Mouse (Mus musculus) limb, embryonic 14.5 days (tissue): ENCODE results near the gene Dusp6. TPM values are rescaled to one million over a fixed set of nuclear protein-coding genes. Genes with fewer than 3 reads are reported as not detected.

Source experiments
- ATAC-seq: fragments of 200-750 bp; cut with Nextera tagmentation; 2 replicates; pipeline ENCODE4 v1.8.0; 2017; ENCODE audit warnings: low read depth, moderate number of reproducible peaks, moderate TSS enrichment; ENCODE audit not compliant: low FRiP score
- DNase-seq: peaks from one replicate; pipeline ENCODE4 v3.0.0-alpha.2; 2015; ENCODE audit warnings: low spot score
- H3K27ac ChIP-seq: fragments of 300-500 bp; sonication (generic); replicated peaks from 2 replicates; pipeline ENCODE4 v1.5.1; 2014; ENCODE audit warnings: low read depth, mild to moderate bottlenecking, low read length, moderate library complexity, mixed read lengths
- H3K27me3 ChIP-seq: fragments of 300-500 bp; sonication (generic); 2 replicates; pipeline ENCODE4 v1.6.1; 2014; ENCODE audit warnings: low read length, mixed read lengths; ENCODE audit not compliant: control insufficient read depth, insufficient read depth
- H3K36me3 ChIP-seq: fragments of 300-500 bp; sonication (generic); 2 replicates; pipeline ENCODE4 v1.6.1; 2014; ENCODE audit warnings: mild to moderate bottlenecking, low read length, moderate library complexity, mixed read lengths; ENCODE audit not compliant: control insufficient read depth, insufficient read depth
- H3K4me1 ChIP-seq: fragments of 300-500 bp; sonication (generic); 2 replicates; pipeline ENCODE4 v1.6.1; 2014; ENCODE audit warnings: antibody characterized with exemption, low read length, mixed read lengths; ENCODE audit not compliant: control insufficient read depth, insufficient read depth
- H3K4me2 ChIP-seq: fragments of 300-500 bp; sonication (generic); replicated peaks from 2 replicates; pipeline ENCODE4 v1.6.1; 2014; ENCODE audit warnings: low read depth, mild to moderate bottlenecking, low read length, moderate library complexity; ENCODE audit not compliant: severe bottlenecking
- H3K4me3 ChIP-seq: fragments of 300-500 bp; sonication (generic); replicated peaks from 2 replicates; pipeline ENCODE4 v1.5.1; 2014; ENCODE audit warnings: low read length
- H3K9ac ChIP-seq: fragments of 300-500 bp; sonication (generic); 2 replicates; pipeline ENCODE4 v1.6.1; 2014; ENCODE audit warnings: mild to moderate bottlenecking, low read depth, low read length, moderate library complexity; ENCODE audit not compliant: severe bottlenecking
- H3K9me3 ChIP-seq: fragments of 300-500 bp; sonication (generic); 2 replicates; pipeline ENCODE4 v1.6.1; 2016; ENCODE audit warnings: low read length; ENCODE audit not compliant: control insufficient read depth
- POLR2A ChIP-seq: fragments of 200-500 bp; IDR thresholded peaks from 2 replicates; pipeline ENCODE4 v1.8.0; 2012; ENCODE audit warnings: inconsistent platforms, mild to moderate bottlenecking, moderate library complexity, borderline replicate concordance; ENCODE audit not compliant: insufficient read depth, insufficient read length; ENCODE audit errors: extremely low read depth
- WGBS: fragments of 180-500 bp; shearing (Covaris S2); extraction: QIAGEN DNeasy Blood & Tissue Kit; methylation state at CpG from one replicate; pipeline ENCODE4 v1.1.7; 2014; 5-methylcytosine and 5-hydroxymethylcytosine counted together
- polyA plus RNA-seq, 2 experiments: library from polyadenylated mRNA; depleted of rRNA in 1 of 2; stranded (reverse) in 1 of 2; unstranded in 1 of 2; fragments of >200 nt; fragmentation: Nextera tagmentation in 1 of 2; extraction: Ambion mirVana in 1 of 2; gene quantifications; 2 replicates each; pipeline versions ENCODE4 v1.2.1 to v1.2.3; 2012 to 2014

Gene Dusp6
- polyA plus RNA-seq, 2 experiments, result 60.2 to 67.7 TPM

DNA sequence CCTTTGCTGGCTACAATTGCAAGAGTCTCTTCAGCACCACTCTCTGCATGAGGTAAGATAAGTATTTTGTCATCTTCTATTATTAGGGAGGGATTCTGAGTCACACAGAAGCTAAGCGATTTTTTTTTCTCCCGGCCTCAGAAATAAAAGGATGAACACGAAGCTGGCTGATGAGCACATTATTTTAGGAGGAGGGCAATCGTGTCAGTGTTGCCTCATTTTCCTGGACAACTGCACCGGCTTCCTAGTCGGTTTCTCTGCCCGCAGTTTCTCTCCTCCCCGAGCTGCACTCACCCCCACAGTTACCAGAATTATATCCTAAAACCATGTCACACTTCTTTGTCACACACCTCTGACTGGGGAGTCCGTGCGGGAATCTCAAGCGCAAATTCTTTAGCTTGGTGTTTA is 12.2 kb upstream of the Dusp6 start:
- 77% methylated on average over 11 of the region's 11 CpGs for WGBS

DNA sequence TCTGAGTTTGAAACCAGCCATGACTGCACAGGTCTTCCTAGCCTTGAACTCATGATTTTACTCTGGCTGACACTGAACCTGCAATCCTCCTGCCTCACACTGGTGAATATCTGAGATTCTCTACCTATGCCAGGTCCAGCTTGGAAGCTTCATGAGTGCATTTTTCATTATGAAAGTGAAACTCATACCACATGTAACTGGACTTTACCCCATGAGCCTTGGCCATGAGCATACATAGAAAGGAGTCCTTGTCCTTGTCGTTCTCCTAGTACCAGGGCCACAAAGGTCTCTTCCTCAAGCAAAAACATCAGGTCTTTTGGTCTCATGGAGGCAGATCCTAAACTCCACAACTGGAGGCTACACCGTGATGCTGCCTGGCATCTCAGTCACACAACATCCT is 9.6 kb upstream of the Dusp6 start:
- Histone ChIP-seq H3K4me2 (no peak overlapping the region), H3K36me3 (no peaks in the 10 kb centered on the region), H3K27me3 (no peaks in the 10 kb centered on the region), H3K27ac (no peak overlapping the region), H3K9ac (no peak overlapping the region), H3K9me3 (no peaks in the 10 kb centered on the region), H3K4me3 (no peak overlapping the region), H3K4me1 (no peaks in the 10 kb centered on the region)
- DNase-seq (no peak), ATAC-seq (no peak)
- TF ChIP-seq POLR2A, result no peak
- 89% methylated on average over 2 of the region's 2 CpGs for WGBS

More for the DNA sequence above, 12.2 kb upstream of the Dusp6 start:
- DNase-seq (no peak), ATAC-seq (no peak)
- TF ChIP-seq POLR2A, result no peak
- Histone ChIP-seq H3K9ac (no peak overlapping the region), H3K4me3 (no peak overlapping the region), H3K4me1 (no peaks in the 10 kb centered on the region), H3K4me2 (no peak overlapping the region), H3K36me3 (no peaks in the 10 kb centered on the region), H3K27ac (no peak overlapping the region), H3K27me3 (no peaks in the 10 kb centered on the region), H3K9me3 (no peaks in the 10 kb centered on the region)

DNA sequence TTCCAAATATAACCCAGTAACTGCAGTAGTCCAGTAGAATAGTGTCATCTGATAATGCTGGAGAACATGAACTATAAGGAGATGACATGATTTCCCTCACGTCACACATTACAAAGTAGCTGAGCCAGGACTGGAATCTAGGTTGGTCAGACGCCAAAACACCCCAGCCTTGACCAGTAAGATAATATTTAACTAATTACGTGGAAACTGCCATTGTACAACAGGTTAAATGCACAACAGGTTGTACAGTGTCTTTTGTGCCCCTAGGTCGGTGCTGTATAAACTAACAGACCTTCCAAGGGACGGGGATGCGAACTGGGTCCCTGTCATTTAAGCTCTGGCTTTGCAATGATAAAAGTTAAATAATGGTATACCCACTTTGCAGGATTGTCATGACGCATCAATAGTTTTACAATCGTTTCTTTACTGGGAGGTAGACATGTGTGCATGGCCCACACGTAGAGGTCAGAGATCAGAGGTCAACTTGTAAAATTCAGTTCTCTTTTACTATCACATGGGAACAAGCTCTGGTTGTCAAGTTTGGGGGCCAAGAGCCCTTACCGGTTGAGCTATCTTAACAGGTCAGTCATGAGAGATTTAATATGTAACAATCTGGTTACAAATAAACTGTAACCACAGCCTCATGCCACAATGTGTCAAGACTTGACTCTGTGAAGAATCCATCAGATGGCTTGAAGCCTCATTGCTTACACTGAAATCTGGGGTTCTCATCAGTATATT is 7.0 kb upstream of the Dusp6 start:
- no peaks in the 10 kb centered on the region for H3K27me3 ChIP-seq
- DNase-seq (no peak), ATAC-seq (no peak)
- no peaks in the 10 kb centered on the region for H3K9me3 ChIP-seq
- H3K4me2 ChIP-seq, result no peak overlapping the region
- no peak for TF ChIP-seq POLR2A
- WGBS, result 73% methylated on average over 10 of the region's 10 CpGs
- no peaks in the 10 kb centered on the region for H3K4me1 ChIP-seq
- H3K36me3 ChIP-seq, result no peaks in the 10 kb centered on the region
- H3K27ac ChIP-seq, result no peak overlapping the region
- no peak overlapping the region for H3K9ac ChIP-seq
- no peak overlapping the region for H3K4me3 ChIP-seq

DNA sequence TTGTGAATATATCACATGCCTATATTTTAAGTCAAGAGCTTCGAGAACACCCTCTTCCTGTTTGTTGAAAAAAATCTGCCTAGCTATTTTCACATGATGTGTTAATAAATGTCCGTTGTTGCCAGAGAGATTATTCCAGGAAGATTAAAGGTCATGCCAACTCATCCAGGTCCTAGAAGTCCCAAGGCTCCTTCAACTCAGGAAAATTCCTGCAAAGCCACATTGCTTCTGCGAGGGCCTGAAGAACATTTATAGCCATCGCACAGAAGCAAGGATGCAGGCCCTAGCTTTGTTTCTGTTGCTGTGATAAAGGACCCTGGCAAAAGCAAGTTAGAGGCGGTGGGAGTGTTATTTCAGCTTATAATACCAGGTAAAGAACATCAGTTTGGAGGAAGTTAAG is 5.5 kb upstream of the Dusp6 start:
- Histone ChIP-seq H3K27ac (no peak overlapping the region), H3K4me2 (no peak overlapping the region), H3K36me3 (no peaks in the 10 kb centered on the region), H3K4me3 (no peak overlapping the region), H3K27me3 (no peaks in the 10 kb centered on the region), H3K9ac (no peak overlapping the region), H3K4me1 (no peaks in the 10 kb centered on the region), H3K9me3 (no peaks in the 10 kb centered on the region)
- no peak for DNase-seq
- no peak for TF ChIP-seq POLR2A
- ATAC-seq, result no peak
- WGBS, result 73% methylated on average over 5 of the region's 5 CpGs

DNA sequence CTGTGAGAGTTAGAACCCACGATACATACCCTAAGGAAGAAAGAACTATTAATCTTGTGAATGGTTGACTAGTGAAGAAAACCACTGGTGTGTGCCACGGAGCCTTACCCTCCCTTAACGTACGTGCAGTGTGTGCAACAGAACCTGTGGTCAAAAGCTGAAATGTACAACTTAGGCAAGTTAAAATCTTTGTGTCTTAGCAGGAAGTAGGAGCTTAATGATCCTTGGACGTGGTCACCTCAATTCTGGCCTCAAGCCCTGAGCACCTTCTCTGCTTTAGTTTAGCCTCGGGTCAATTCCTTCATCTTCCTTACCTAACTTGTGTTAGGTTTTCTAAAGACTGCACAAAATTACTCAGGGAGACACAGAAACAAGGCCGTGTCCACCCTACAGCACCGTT is 3.2 kb upstream of the Dusp6 start:
- Histone ChIP-seq H3K9ac (no peak overlapping the region), H3K27ac (no peak overlapping the region), H3K4me1 (no peaks in the 10 kb centered on the region), H3K4me3 (no peak overlapping the region), H3K36me3 (no peaks in the 10 kb centered on the region), H3K9me3 (no peaks in the 10 kb centered on the region), H3K27me3 (no peaks in the 10 kb centered on the region), H3K4me2 (no peak overlapping the region)
- ATAC-seq, result no peak
- no peak for DNase-seq
- WGBS, result 80% methylated on average over 8 of the region's 8 CpGs
- no peak for TF ChIP-seq POLR2A

DNA sequence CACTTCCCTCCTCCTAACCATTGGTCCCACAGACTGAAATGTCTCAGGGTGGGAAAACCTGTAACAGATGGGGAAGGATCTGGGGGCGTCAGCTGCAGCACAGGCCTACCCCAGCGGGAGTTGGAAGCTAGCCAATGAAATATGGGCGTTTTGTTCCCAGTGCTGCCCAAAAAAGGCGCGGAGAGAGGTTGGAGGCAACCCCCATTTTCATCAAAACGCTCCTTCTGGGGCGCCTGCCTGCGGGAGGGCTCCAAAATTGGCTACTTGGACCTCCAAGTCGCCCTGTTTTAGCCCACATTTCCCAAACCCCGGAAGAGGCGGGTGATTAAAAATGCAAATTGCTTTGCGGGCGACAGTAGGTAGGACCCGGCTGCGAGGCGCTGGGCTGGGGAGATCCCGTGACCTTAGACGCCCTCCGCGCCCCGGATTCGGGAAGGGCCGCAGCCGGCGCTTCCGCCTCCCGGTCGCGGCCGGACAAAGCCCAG is 1.8 kb upstream of the Dusp6 start:
- H3K4me1 ChIP-seq, result peaks cover 11% of the 10 kb centered on the region
- peak; percentile 68 for DNase-seq
- H3K36me3 ChIP-seq, result peaks cover 5% of the 10 kb centered on the region
- 0% methylated on average over 30 of the region's 30 CpGs for WGBS
- H3K27ac ChIP-seq, result peak overlapping the region; percentile 96
- no peaks in the 10 kb centered on the region for H3K9me3 ChIP-seq
- peak overlapping the region; percentile 94 for H3K4me2 ChIP-seq
- 0 out of 2 replicates have a peak, but pooled peaks have one; percentile 23 for TF ChIP-seq POLR2A
- peak; percentile 6 for ATAC-seq
- peak overlapping the region; percentile 73 for H3K4me3 ChIP-seq
- H3K27me3 ChIP-seq, result no peaks in the 10 kb centered on the region
- peak overlapping the region; percentile 91 for H3K9ac ChIP-seq
